Mouse (Mus musculus): ENCODE measurements around the gene Tmem86a.

- TF ChIP-seq CTCF (IDR thresholded peaks at IDR 0.05): no peak
- no peak for TF ChIP-seq EP300 (IDR thresholded peaks at IDR 0.05)
Observed at GRCm38 (mm10) chr7:47020956-47021355, 29.4 kb upstream of the Tmem86a start.
